In the genomic region with DNA sequence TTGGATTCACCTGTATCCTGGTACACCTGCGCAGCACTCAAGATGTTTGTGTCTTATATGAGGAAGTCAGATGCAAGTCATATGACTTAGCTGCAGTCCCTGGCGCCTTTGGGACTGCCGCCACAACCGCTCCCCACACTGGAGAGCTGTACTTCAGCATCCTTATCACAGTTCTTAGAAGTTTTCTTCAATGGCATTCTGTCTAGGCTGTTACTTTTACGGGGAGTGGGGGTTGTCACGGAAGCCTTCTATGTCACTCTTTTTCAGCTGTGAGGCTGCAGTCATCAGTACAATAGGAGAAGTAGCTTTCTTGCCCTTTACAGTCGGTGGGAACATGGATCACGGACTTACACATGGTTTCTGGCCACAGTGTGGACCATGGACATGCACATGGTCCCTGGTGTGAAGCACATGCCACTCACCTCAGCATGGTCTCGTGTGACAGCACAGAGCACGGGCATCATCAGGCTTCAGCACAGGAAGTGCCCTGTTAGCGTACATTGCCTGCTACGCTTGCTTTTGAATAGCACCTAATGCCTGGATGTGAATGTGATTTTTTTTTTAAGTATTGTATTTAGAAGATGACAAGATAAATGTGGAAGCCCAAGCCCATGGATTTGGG, we compare ENCODE assay signal across 24 mouse cellular contexts. TPM values are rescaled to one million over a fixed set of nuclear protein-coding genes. Genes with fewer than 3 reads are reported as not detected.
DNase-seq lines count a peak whose midpoint lies in the region; ATAC-seq and TF ChIP-seq lines count a peak whose summit lies in the region.
"Had no signal": no experiment of that assay in that cellular context is flagged by ENCODE, and none has a peak within 500 bp of the region (broad histone marks: within the 10 kb centered on the region; RNA-seq: fewer than 3 reads in every experiment).

No protein-coding gene starts in this region.

- peak; percentile 57 for DNase-seq in heart, embryonic 10.5 days (ENCODE audit: low spot score)
- DNase-seq in lung, postnatal 36 days: no peak
- DNase-seq in lung, postnatal 0 days (ENCODE audit: low spot score): peak; percentile 64
- no peak for DNase-seq in lung, postnatal 14 days
- DNase-seq in left cerebral cortex, postnatal 4 days: no peak
- DNase-seq: adrenal gland, adult 2 months; adrenal gland, postnatal 10 days; adrenal gland, postnatal 25 days; cerebellum, adult 11 months; cerebellum, adult 18-20 months; cerebellum, adult 8-10 months; cerebellum, adult 9-11 months; cerebellum, postnatal 14 days; cerebellum, postnatal 36 days; embryo, embryonic 11 days had no signal

- no peak overlapping the region for H3K27ac ChIP-seq in heart, embryonic 10.5 days
- H3K27ac ChIP-seq in heart, embryonic 12.5 days (ENCODE audit: poor library complexity, severe bottlenecking): no peak overlapping the region
- H3K27ac ChIP-seq in lung, embryonic 15.5 days: no peak overlapping the region
- H3K27ac ChIP-seq in lung, postnatal 0 days (ENCODE audit: low read length): no peak overlapping the region
- H3K27ac ChIP-seq in intestine, postnatal 0 days (ENCODE audit: low read depth, low read length): no peak overlapping the region
- H3K27ac ChIP-seq: embryonic facial prominence, embryonic 13.5 days; embryonic facial prominence, embryonic 15.5 days; forebrain, embryonic 10.5 days; forebrain, embryonic 12.5 days had no signal

- WGBS in heart, embryonic 10.5 days: 66% methylated on average over 11 of the region's 12 CpGs
- 52% methylated on average over 12 of the region's 12 CpGs for WGBS in heart, embryonic 12.5 days
- 55% methylated on average over 11 of the region's 12 CpGs for WGBS in lung, embryonic 15.5 days
- 52% methylated on average over 11 of the region's 12 CpGs for WGBS in lung, postnatal 0 days
- WGBS in intestine, postnatal 0 days: 65% methylated on average over 11 of the region's 12 CpGs

- intact Hi-C loops in left cerebral cortex, postnatal 4 days (cut with DNase I): no loop called here

- peak; percentile 73 for TF ChIP-seq EP300 in lung, postnatal 0 days (IDR thresholded peaks at IDR 0.05)

- no peak overlapping the region for H3K4me3 ChIP-seq in heart, embryonic 10.5 days
- no peak overlapping the region for H3K4me3 ChIP-seq in heart, embryonic 12.5 days
- no peak overlapping the region for H3K4me3 ChIP-seq in lung, embryonic 15.5 days
- H3K4me3 ChIP-seq in lung, postnatal 0 days (ENCODE audit: low read depth, low read length): no peak overlapping the region
- H3K4me3 ChIP-seq in intestine, postnatal 0 days (ENCODE audit: low read depth, low read length): no peak overlapping the region
- H3K4me3 ChIP-seq: embryonic facial prominence, embryonic 13.5 days; embryonic facial prominence, embryonic 15.5 days; erythroblast, embryonic 14.5 days; forebrain, embryonic 10.5 days; forebrain, embryonic 12.5 days had no signal

- ATAC-seq in heart, embryonic 12.5 days (ENCODE audit: insufficient number of reproducible peaks, low FRiP score): no peak
- peak; percentile 31; the same call in 1 of the 2 replicates for ATAC-seq in lung, embryonic 15.5 days (ENCODE audit: borderline replicate concordance, extremely low read depth, low FRiP score, low TSS enrichment)
- peak; percentile 95 for ATAC-seq in lung, postnatal 0 days
- peak; percentile 75 for ATAC-seq in intestine, postnatal 0 days
- ATAC-seq: forebrain, embryonic 14.5 days had no signal

- no peaks in the 10 kb centered on the region for H3K9me3 ChIP-seq in heart, embryonic 10.5 days
- no peaks in the 10 kb centered on the region for H3K9me3 ChIP-seq in heart, embryonic 12.5 days (replicated peaks)
- H3K9me3 ChIP-seq in lung, embryonic 15.5 days: no peaks in the 10 kb centered on the region
- H3K9me3 ChIP-seq in lung, postnatal 0 days (ENCODE audit: low read length): no peaks in the 10 kb centered on the region
- H3K9me3 ChIP-seq in intestine, postnatal 0 days (ENCODE audit: control insufficient read depth): no peaks in the 10 kb centered on the region
- H3K9me3 ChIP-seq: embryonic facial prominence, embryonic 13.5 days; embryonic facial prominence, embryonic 15.5 days; forebrain, embryonic 10.5 days; forebrain, embryonic 12.5 days had no signal

- H3K27me3 ChIP-seq in heart, embryonic 10.5 days (ENCODE audit: insufficient read depth, poor library complexity, severe bottlenecking): no peaks in the 10 kb centered on the region
- no peaks in the 10 kb centered on the region for H3K27me3 ChIP-seq in heart, embryonic 12.5 days (replicated peaks)
- no peaks in the 10 kb centered on the region for H3K27me3 ChIP-seq in lung, embryonic 15.5 days
- H3K27me3 ChIP-seq in lung, postnatal 0 days (replicated peaks; ENCODE audit: insufficient read depth, low read length): no peaks in the 10 kb centered on the region
- H3K27me3 ChIP-seq in intestine, postnatal 0 days (replicated peaks; ENCODE audit: control insufficient read depth, insufficient read depth, low read length): no peaks in the 10 kb centered on the region
- H3K27me3 ChIP-seq: embryonic facial prominence, embryonic 13.5 days; embryonic facial prominence, embryonic 15.5 days; forebrain, embryonic 12.5 days had no signal

- H3K4me2 ChIP-seq in heart, embryonic 12.5 days: no peak overlapping the region
- no peak overlapping the region for H3K4me2 ChIP-seq in lung, embryonic 15.5 days
- H3K4me2 ChIP-seq in lung, postnatal 0 days (replicated peaks; ENCODE audit: low read depth, low read length): no peak overlapping the region; the same call in 1 of the 2 replicates
- no peak overlapping the region for H3K4me2 ChIP-seq in intestine, postnatal 0 days (replicated peaks; ENCODE audit: low read depth)
- H3K4me2 ChIP-seq: embryonic facial prominence, embryonic 13.5 days; embryonic facial prominence, embryonic 15.5 days; forebrain, embryonic 12.5 days had no signal

- no peak overlapping the region for H3K9ac ChIP-seq in heart, embryonic 12.5 days
- no peak overlapping the region for H3K9ac ChIP-seq in lung, embryonic 15.5 days
- H3K9ac ChIP-seq in lung, postnatal 0 days (replicated peaks; ENCODE audit: low read depth): no peak overlapping the region
- no peak overlapping the region for H3K9ac ChIP-seq in intestine, postnatal 0 days (ENCODE audit: low read depth, low read length)
- H3K9ac ChIP-seq: embryonic facial prominence, embryonic 13.5 days; embryonic facial prominence, embryonic 15.5 days; forebrain, embryonic 12.5 days had no signal

- H3K36me3 ChIP-seq in heart, embryonic 10.5 days: no peaks in the 10 kb centered on the region
- H3K36me3 ChIP-seq in heart, embryonic 12.5 days: no peaks in the 10 kb centered on the region
- no peaks in the 10 kb centered on the region for H3K36me3 ChIP-seq in lung, embryonic 15.5 days
- H3K36me3 ChIP-seq in lung, postnatal 0 days (ENCODE audit: insufficient read depth, low read length): no peaks in the 10 kb centered on the region
- no peaks in the 10 kb centered on the region for H3K36me3 ChIP-seq in intestine, postnatal 0 days (ENCODE audit: control insufficient read depth, insufficient read depth)
- H3K36me3 ChIP-seq: embryonic facial prominence, embryonic 13.5 days; embryonic facial prominence, embryonic 15.5 days; forebrain, embryonic 10.5 days; forebrain, embryonic 12.5 days had no signal

- TF ChIP-seq CTCF in lung, postnatal 0 days (IDR thresholded peaks at IDR 0.05): no peak
- no peak for TF ChIP-seq CTCF in intestine, postnatal 0 days (IDR thresholded peaks at IDR 0.05; ENCODE audit: low read depth)

- H3K4me1 ChIP-seq in heart, embryonic 10.5 days: no peaks in the 10 kb centered on the region
- no peaks in the 10 kb centered on the region for H3K4me1 ChIP-seq in heart, embryonic 12.5 days (replicated peaks)
- no peaks in the 10 kb centered on the region for H3K4me1 ChIP-seq in lung, embryonic 15.5 days
- H3K4me1 ChIP-seq in lung, postnatal 0 days (ENCODE audit: insufficient read depth, low read depth, low read length): no peaks in the 10 kb centered on the region
- H3K4me1 ChIP-seq in intestine, postnatal 0 days (replicated peaks; ENCODE audit: control insufficient read depth, insufficient read depth, low read length): no peaks in the 10 kb centered on the region
- H3K4me1 ChIP-seq: embryonic facial prominence, embryonic 13.5 days; embryonic facial prominence, embryonic 15.5 days; forebrain, embryonic 10.5 days; forebrain, embryonic 12.5 days had no signal

RNA-seq across cellular contexts. Expression of a gene that starts 23.1 kb away (rescaled TPM):
- 131 and 187 TPM in 2 replicates for polyA plus RNA-seq in heart, embryonic 10.5 days (2016; fragmentation: Nextera tagmentation; extraction: Ambion mirVana)
- 105 and 108 TPM in 2 replicates for polyA plus RNA-seq in heart, embryonic 12.5 days (2016; fragmentation: Nextera tagmentation; extraction: Ambion mirVana)
- polyA plus RNA-seq in lung, embryonic 15.5 days (2015; fragmentation: Nextera tagmentation; extraction: Ambion mirVana): 174 and 181 TPM in 2 replicates
- 78.3 and 79.5 TPM in 2 replicates for polyA plus RNA-seq in lung, postnatal 0 days (2015; fragmentation: Nextera tagmentation; extraction: Ambion mirVana)
- 47.9 and 49.2 TPM in 2 replicates for polyA plus RNA-seq in intestine, postnatal 0 days (2015; fragmentation: Nextera tagmentation; extraction: Ambion mirVana)
- 10 to 100 TPM; 21.6 to 23.9 TPM for total RNA-seq in left cerebral cortex, postnatal 4 days (2021)

RNA-seq across cellular contexts. Expression of a gene that starts 53.8 kb away (rescaled TPM):
- 335 and 408 TPM in 2 replicates for polyA plus RNA-seq in heart, embryonic 10.5 days (2016; fragmentation: Nextera tagmentation; extraction: Ambion mirVana)
- polyA plus RNA-seq in heart, embryonic 12.5 days (2016; fragmentation: Nextera tagmentation; extraction: Ambion mirVana): 468 and 489 TPM in 2 replicates
- polyA plus RNA-seq in lung, embryonic 15.5 days (2015; fragmentation: Nextera tagmentation; extraction: Ambion mirVana): 291 and 306 TPM in 2 replicates
- polyA plus RNA-seq in lung, postnatal 0 days (2015; fragmentation: Nextera tagmentation; extraction: Ambion mirVana): 232 and 259 TPM in 2 replicates
- polyA plus RNA-seq in intestine, postnatal 0 days (2015; fragmentation: Nextera tagmentation; extraction: Ambion mirVana): 388 and 406 TPM in 2 replicates
- total RNA-seq in left cerebral cortex, postnatal 4 days (2021): 100 to 1,000 TPM; 140 to 145 TPM

RNA-seq across cellular contexts. Expression of a gene that starts 54.4 kb away (rescaled TPM):
- 32.4 and 40.5 TPM in 2 replicates for polyA plus RNA-seq in heart, embryonic 10.5 days (2016; fragmentation: Nextera tagmentation; extraction: Ambion mirVana)
- polyA plus RNA-seq in heart, embryonic 12.5 days (2016; fragmentation: Nextera tagmentation; extraction: Ambion mirVana): 31.8 TPM in 2 replicates
- polyA plus RNA-seq in lung, embryonic 15.5 days (2015; fragmentation: Nextera tagmentation; extraction: Ambion mirVana): 30.7 and 32.5 TPM in 2 replicates
- 15.4 and 16.1 TPM in 2 replicates for polyA plus RNA-seq in lung, postnatal 0 days (2015; fragmentation: Nextera tagmentation; extraction: Ambion mirVana)
- polyA plus RNA-seq in intestine, postnatal 0 days (2015; fragmentation: Nextera tagmentation; extraction: Ambion mirVana): 27.4 and 31.0 TPM in 2 replicates
- total RNA-seq in left cerebral cortex, postnatal 4 days (2021): 10 to 100 TPM; 21.4 to 24.0 TPM

Comparison
In these comparisons a context has a peak if more than half of its experiments do, and no peak if none do; other contexts are left out.
1. DNase-seq: peak in heart, embryonic 10.5 days (single experiment) and lung, postnatal 0 days (single experiment); none in lung, postnatal 36 days (single experiment), lung, postnatal 14 days (single experiment) and left cerebral cortex, postnatal 4 days (single experiment).